Mouse (Mus musculus) cerebellum, adult 18-20 months (tissue): Measurements from ENCODE around the gene Slc48a1.

Experiments used
- DNase-seq, 2 experiments: peaks; one replicate each; pipeline ENCODE4 v3.0.0; 2021

The Slc48a1 gene

GRCm38 (mm10) chr15:97809942-97810341 lies 31.6 kb downstream of the Slc48a1 start:
- DNase-seq, result no peak

DNA sequence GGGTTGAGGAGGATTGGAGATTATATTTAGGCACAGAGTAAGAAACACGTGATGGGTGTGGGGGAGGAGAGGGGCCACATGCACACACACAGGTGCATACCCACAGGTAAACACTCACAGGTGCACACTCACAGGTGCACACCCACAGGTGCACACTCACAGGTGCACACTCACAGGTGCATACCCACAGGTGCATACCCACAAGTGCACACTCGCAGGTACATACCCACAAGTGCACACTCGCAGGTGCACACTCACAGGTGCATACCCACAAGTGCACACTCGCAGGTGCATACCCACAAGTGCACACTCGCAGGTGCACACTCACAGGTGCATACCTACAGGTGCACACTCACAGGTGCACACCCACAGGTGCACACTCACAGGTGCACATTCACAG lies 32.1 kb downstream of the Slc48a1 start:
- no peak for DNase-seq

- DNase-seq, result no peak
These were observed 33.0 kb downstream of the Slc48a1 start for GRCm38 (mm10) chr15:97811307-97811706.

DNA sequence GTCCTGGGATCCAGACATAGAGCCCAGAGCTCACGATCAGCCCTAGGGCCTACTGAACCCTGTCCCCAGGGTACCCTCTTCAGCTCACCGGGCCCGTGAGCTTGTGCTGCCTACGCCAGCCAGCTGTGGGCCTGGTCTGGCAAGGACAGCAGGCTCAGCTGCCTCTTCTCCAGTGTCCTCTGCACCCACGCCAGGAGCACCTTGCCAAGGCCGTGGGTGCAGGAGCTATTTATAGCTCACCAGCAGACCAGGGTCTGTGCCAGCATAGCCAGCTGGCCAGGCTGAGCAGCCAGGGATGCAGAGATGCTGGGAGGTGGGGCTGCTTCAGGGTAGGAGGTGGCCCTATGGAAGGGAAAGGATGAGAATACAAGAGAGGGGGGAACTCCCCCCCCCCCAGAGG lies 33.8 kb downstream of the Slc48a1 start:
- DNase-seq, result peak; percentile 82 to 84

DNA sequence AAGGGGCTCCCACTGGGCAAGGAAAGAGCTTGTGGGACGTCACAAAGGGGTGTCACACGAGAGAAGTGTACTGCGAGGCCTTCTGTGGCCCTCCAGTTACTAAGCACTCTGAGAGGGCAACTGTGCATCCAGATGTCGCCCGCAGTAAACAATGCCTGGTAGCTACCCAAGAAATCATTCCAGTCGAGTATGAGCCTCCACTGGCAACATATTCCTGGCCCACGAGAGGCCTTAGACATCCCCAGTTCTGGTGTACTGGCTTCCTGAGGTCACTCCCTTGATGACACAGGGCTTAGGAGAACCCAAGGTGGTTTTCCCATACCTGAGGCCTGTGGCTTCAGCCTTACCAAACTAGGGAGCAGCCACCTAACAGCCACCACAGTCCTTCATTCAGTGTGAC lies 34.6 kb downstream of the Slc48a1 start:
- no peak for DNase-seq

DNA sequence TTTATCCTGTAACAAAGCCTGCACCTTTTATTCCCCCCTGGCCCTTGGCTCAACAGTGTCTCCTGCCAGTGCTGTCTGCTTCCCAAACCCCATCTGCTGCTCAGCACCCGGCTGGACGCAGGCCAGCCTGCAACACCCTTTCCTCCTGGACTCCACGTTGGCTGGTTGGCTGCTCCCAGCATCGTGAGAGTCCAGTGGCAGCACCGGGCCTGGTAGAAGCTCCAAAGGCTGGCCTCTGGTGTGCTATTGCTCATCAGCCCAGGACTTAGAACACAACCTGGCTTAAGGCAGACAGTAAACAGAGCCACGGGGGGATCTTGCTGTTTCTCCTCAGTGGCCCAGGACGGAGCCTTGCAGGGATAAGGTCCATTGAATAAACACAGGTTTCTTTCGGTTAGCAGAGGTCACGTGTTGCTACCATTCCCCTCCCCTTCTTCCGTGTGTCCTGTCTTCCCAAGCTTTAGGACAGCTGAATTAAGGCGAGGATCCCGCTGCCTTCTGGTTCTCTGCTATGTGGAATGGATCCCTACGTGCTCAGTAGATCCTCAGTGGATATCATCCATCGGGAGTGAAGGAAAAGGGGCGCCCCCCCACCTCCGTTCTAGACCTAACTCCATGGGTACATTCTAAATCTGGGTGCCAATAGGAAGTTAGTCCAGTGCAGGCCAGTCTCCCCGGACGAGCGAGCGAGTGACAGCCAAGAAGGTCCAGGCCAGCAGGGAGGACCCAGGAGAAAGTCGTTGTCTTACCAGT lies 35.3 kb downstream of the Slc48a1 start:
- DNase-seq, result peak; percentile 86 to 88

GRCm38 (mm10) chr15:97814703-97815102 lies 36.4 kb downstream of the Slc48a1 start:
- DNase-seq, result no peak

DNA sequence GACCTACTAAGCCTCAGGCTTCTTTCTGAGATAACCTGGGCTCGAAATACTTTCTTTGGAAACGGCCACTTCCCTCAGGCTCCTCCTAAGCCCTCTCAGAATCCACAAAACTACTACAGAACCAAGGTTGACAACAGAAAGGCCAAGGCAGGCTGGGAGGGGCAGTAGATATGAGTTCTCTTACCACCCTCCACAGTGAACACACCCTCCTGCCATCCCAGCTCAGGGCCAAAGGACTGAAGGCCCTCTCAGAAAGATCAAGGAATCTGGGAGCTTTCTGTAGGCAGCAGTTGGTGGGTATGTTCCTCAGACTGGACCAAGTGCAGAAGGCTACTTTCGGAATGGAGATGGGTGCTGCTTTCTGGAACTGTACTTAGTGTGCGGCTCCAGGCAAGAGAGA lies 36.9 kb downstream of the Slc48a1 start:
- DNase-seq, result no peak

- DNase-seq, result no peak
These were observed 38.1 kb downstream of the Slc48a1 start for GRCm38 (mm10) chr15:97816199-97816994.

GRCm38 (mm10) chr15:97819937-97820336 lies 41.6 kb downstream of the Slc48a1 start:
- DNase-seq, result no peak

GRCm38 (mm10) chr15:97821321-97821982 lies 43.1 kb downstream of the Slc48a1 start:
- no peak for DNase-seq

DNA sequence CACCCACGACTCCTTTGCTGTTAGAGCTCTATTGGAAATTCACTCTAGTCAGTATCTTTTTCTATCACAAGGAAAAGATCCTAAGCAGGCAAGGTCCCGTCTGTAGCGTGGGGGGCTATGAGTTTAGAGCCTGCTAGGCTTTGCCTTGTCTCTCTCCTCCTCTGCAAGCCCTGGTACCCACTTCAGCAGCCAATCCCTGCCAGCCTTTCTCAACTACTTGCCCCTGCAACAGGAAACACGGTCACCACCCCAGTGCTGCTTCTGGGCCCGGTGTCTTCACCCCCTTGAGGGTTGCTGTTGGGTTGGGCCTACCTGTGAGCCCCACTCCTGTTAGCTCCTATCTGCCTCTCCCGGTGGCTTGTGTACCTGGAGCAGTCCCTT lies 43.7 kb downstream of the Slc48a1 start:
- DNase-seq, result no peak

DNA sequence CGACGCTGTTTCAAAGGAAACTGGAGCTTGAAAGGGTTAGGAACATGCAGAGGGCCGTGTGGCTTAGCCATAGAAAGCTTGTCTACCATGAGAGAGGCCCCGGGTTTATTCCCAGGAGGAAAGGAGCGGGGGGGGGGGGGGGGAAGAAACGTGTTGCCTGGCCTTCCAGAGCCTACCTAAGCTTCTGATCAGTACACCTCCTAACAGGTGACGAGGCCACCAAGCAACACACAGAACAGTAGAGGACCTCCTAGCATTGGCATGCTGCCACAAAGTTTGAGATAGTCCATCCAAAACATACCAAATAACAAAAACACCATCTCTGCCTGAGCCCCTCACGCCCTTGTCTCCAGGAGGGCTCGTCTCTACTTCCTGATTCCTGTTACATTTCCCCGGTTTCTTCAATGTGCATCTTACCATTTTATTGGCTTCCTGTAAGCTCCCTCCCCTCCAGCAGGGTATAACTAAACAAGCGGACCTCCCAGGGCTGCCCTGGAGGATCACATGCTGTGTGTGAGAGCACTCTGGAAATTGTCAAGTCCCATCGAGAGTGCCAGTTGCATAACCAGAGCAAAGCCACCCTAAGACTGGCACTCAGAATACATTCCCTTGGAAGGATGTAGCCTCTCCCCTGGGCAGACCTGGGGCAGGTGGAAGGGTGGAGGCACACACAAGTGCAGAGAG lies 44.4 kb downstream of the Slc48a1 start:
- DNase-seq, result no peak

GRCm38 (mm10) chr15:97823479-97823878 lies 45.2 kb downstream of the Slc48a1 start:
- DNase-seq, result no peak

DNA sequence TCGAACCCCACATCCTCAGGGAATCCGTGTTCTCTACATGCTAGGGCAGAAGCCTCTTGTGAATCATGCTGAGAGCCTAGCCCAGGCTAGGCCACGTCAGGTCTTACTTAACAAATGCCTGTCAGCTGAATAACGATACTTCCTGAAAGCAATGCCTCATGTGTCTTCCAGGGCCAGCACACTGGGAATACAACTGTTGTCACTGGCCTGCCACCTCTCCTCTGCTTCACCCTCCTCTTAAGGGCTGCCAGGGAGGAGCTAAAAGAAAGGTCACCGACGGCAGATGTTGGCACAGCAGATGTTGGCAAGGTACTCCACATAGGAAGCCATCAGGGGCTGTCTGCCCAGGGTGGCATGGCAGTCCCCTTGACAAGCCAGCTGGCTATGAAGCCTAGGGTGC lies 45.7 kb downstream of the Slc48a1 start:
- DNase-seq, result no peak

GRCm38 (mm10) chr15:97825071-97825940 lies 47.0 kb downstream of the Slc48a1 start:
- DNase-seq, result peak; percentile 37 to 38

DNA sequence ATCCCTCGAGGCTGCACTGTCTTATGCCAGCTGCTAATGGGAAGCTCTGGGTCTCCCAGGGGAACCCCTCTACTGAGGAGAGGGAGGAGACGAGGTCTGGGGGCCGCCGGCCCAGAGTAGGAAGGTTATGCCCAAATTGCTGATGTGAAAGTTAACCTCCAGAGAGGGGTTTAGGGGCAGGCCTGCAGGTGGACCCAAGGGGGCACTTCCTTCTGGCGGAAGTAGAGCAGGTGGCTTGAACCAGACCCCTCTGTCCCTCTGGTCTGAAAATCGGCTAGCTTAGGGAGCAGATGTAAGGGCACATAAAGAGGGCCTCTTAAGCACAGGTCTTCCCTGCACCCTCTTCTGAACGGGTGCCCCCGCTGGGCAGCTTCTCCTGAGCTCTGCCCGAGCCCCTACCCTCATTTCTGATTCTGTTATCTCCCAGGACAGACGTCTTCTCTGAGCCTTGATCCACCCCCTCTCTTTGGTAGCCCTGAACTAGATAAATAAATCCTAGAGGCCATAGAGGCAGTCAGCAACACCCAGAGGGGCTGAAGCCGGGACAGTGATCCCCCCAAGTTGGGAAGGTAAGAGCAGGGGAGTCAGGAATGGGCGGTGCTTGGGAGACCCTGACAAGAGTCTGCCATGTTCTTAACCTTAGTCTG lies 47.7 kb downstream of the Slc48a1 start:
- DNase-seq, result no peak

- DNase-seq, result no peak
These were observed 48.4 kb downstream of the Slc48a1 start for GRCm38 (mm10) chr15:97826588-97827261.

DNA sequence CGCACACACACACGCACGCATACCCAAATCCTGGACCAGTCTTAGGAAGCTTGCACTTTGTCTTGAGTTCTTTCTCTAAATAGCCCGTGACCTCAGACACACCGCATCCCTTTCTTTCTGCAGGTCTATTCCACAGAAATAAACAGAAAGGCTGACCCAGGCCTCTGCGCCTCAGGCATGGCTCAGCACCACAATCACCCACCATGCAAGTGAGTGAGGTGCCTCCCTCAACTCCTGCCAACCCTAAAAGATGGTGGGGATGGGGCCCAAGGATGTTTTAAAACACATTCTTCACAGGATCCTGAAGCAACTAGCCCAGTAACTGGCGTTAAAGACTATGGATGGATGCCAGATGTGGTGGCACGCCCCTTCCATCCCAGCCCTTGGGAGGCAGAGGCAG lies 49.1 kb downstream of the Slc48a1 start:
- DNase-seq, result no peak

- no peak for DNase-seq
These were observed 50.0 kb downstream of the Slc48a1 start for GRCm38 (mm10) chr15:97828221-97828842.
